Mouse (Mus musculus): ENCODE measurements at regions not wholly inside any gene's neighbourhood (a gene's known extent, or its start where the extent isn't known, plus 50 kb on each side); places are given as distances from the start of the nearest gene placed in this dataset.

- no peak for DNase-seq
Observed at GRCm38 (mm10) chr11:25157861-25158245, 1052.7 kb downstream of the 5730522E02Rik start.

- no peak for DNase-seq
Observed at GRCm38 (mm10) chr11:25158884-25159283, 1051.7 kb downstream of the 5730522E02Rik start.

GRCm38 (mm10) chr11:25167939-25168338, 1042.6 kb downstream of the 5730522E02Rik start:
- DNase-seq, result no peak

- no peak for DNase-seq
Observed at GRCm38 (mm10) chr11:25171048-25171447, 1039.5 kb downstream of the 5730522E02Rik start.

All from cerebellum, adult 18-20 months (tissue).